ENCODE assay signal across 10 mouse cellular contexts in the genomic region with DNA sequence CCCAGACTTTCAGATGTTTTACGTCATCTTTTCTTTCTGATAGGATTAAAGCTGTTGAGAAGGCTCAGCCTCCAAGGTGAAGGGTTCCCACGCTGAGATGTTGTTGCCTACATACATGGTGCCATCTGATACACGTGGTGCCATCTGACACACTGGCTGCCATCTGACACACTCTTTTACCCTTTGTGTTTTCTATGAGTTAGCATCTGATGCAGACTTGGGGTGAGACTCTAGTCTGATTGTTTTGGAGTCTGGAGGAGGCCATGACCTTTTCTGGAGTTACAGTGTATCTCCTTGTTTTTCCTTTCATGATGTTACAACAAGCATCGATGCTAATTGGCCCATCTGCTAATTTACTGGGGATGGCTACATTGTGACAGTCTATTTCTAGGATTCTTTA.
"Had no signal": no experiment of that assay in that cellular context is flagged by ENCODE, and none has a peak within 500 bp of the region (broad histone marks: within the 10 kb centered on the region; RNA-seq: fewer than 3 reads in every experiment).

No protein-coding gene starts in this region.

- DNase-seq: lung, embryonic 14.5 days; lung, postnatal 10 days; lung, postnatal 4 days; midbrain, embryonic 14.5 days; retina, postnatal 1 day; right cerebral cortex, adult 18-20 months; right cerebral cortex, postnatal 25 days; right cerebral cortex, postnatal 4 days; thymus, adult 2 months; thymus, postnatal 25 days had no signal
